Mouse (Mus musculus) spleen, adult 2 months (tissue): ENCODE measurements around the gene Cdh23. TPM values are rescaled to one million over a fixed set of nuclear protein-coding genes. Genes with fewer than 3 reads are reported as not detected.

Experiments used
- DNase-seq, 2 experiments: peaks; one replicate each; pipeline versions ENCODE4 v3.0.0 to v3.0.0-alpha.2; 2012 to 2021; ENCODE audit warnings: low spot score in 2 of 2, low read depth in 1 of 2
- H3K27ac ChIP-seq: fragments of 200-500 bp; 2 replicates; pipeline ENCODE4 v1.5.1; 2012; ENCODE audit warnings: low read length, inconsistent platforms; ENCODE audit not compliant: insufficient read depth
- H3K27me3 ChIP-seq: fragments of 200-500 bp; 2 replicates; pipeline ENCODE4 v1.6.1; 2012; ENCODE audit warnings: mild to moderate bottlenecking, moderate library complexity, low read length, inconsistent platforms; ENCODE audit not compliant: control insufficient read depth, insufficient read depth
- H3K36me3 ChIP-seq: fragments of 200-500 bp; 2 replicates; pipeline ENCODE4 v1.6.1; 2012; ENCODE audit warnings: mild to moderate bottlenecking, low read length, inconsistent platforms; ENCODE audit not compliant: control insufficient read depth, insufficient read depth
- H3K4me1 ChIP-seq: fragments of 200-500 bp; 2 replicates; pipeline ENCODE4 v1.6.1; 2011; ENCODE audit warnings: inconsistent platforms; ENCODE audit not compliant: control insufficient read depth, insufficient read depth, insufficient read length
- H3K4me3 ChIP-seq: fragments of 200-500 bp; 2 replicates; pipeline ENCODE4 v1.5.1; 2011; ENCODE audit warnings: mild to moderate bottlenecking, inconsistent platforms; ENCODE audit not compliant: insufficient read depth, insufficient read length; ENCODE audit errors: extremely low read depth
- CTCF ChIP-seq: fragments of 200-500 bp; IDR thresholded peaks from 2 replicates; pipeline ENCODE4 v1.5.1; 2011; ENCODE audit warnings: mild to moderate bottlenecking, inconsistent platforms; ENCODE audit not compliant: insufficient read depth, insufficient read length, insufficient replicate concordance; ENCODE audit errors: extremely low read depth
- POLR2A ChIP-seq: fragments of 200-500 bp; IDR thresholded peaks from 2 replicates; pipeline ENCODE4 v1.6.1; 2011; ENCODE audit warnings: low read depth, low read length, inconsistent platforms
- WGBS: fragments of 180-500 bp; shearing (Covaris S2); methylation state at CpG from one replicate; pipeline ENCODE4 v1.1.7; 2018; 5-methylcytosine and 5-hydroxymethylcytosine counted together
- polyA plus RNA-seq: library from polyadenylated mRNA; depleted of rRNA; stranded (reverse); fragments of >200 nt; gene quantifications from 2 replicates; pipeline ENCODE4 v1.2.3, GENCODE M21; 2012

Cdh23 gene
- polyA plus RNA-seq, 1 experiment = 2.7 TPM

DNA sequence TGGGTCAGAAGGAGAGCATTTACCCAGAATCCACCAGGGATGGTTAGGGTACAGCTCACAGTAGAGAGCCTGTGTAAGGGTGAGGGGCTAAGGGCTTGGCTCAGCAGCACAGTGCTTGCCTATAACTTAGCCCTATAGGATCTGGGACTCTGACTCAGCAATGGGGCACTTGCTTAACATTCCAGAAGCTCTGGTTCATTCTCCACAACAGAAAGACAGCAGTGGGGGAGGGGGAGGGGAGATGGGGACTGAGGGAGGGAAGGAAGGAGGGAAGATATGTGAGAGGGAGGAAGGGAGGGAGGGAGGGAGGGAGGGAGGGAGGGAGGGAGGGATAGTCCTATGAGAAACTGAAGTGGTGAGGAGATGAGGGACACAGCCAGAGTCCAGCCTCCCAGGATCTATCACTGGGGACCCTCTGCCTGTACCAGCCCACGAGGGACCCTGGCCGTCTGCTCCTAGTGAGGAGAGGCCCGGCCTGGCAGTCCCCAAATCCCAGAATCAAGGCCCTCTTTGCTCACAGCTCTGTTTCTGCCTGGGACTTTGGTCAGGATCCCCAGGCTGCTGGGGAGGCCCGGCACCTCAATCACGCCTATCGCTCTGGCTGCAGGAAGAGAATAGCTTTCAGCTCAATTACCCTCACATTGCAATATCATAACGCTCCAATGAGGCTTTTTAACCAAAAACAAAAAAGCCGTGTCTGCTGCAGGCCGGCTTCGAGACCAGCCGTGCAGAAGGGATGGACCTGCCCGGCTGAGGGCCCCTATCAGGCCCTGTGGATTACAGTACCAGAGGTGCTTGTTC, 117.4 kb downstream of the Cdh23 start:
- TF ChIP-seq POLR2A (no peak), CTCF (no peak)
- Histone ChIP-seq H3K36me3 (no peaks in the 10 kb centered on the region), H3K4me3 (no peak overlapping the region), H3K27ac (no peak overlapping the region), H3K27me3 (no peaks in the 10 kb centered on the region), H3K4me1 (no peaks in the 10 kb centered on the region)
- 93% methylated on average over 12 of the region's 12 CpGs for WGBS
- DNase-seq = no peak

DNA sequence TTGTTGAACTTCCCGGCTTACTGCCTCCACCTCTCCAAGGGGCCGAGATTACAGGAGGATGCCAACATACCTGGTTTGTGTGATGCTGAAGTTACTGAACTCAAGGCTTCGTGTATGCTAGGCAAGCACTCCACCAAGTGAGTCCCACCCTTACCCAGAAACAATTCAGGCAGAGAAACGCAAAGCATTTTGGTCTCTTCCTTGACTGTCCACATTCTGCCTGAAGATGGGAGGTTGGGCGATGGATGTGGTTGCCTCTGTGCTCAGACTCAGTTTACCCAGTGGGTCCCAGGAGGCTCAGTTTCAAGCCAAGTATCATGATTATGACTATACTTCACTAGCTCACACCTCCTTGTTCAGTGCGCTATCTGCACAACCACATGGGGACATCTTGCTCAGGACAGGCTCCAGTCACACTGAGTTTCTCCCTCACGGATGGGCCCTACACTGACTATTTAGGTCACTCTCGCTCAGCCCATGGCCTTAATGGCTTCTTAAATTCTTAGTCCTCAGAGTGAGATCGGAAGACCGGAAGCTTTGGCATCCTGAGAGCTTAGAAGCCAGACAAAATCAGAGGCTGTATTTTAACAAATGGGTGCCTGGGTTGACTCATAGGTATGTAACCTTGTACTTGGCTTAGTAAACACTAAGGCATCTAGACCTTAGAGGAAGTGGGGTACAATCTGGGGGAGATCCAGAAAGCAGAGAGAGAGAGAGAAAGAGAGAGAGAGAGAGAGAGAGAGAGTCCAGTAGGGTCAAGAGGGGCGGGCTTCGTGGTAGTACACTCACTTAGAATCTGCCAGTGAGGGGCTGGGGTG, 118.2 kb downstream of the Cdh23 start:
- no peaks in the 10 kb centered on the region for H3K36me3 ChIP-seq
- no peak for DNase-seq
- peak overlapping the region; percentile 17; the same call in 1 of the 2 replicates for H3K27ac ChIP-seq
- H3K27me3 ChIP-seq = no peaks in the 10 kb centered on the region
- no peak for TF ChIP-seq POLR2A
- no peak for TF ChIP-seq CTCF
- WGBS = 83% methylated on average over 12 of the region's 12 CpGs
- no peaks in the 10 kb centered on the region for H3K4me1 ChIP-seq
- H3K4me3 ChIP-seq = no peak overlapping the region

DNA sequence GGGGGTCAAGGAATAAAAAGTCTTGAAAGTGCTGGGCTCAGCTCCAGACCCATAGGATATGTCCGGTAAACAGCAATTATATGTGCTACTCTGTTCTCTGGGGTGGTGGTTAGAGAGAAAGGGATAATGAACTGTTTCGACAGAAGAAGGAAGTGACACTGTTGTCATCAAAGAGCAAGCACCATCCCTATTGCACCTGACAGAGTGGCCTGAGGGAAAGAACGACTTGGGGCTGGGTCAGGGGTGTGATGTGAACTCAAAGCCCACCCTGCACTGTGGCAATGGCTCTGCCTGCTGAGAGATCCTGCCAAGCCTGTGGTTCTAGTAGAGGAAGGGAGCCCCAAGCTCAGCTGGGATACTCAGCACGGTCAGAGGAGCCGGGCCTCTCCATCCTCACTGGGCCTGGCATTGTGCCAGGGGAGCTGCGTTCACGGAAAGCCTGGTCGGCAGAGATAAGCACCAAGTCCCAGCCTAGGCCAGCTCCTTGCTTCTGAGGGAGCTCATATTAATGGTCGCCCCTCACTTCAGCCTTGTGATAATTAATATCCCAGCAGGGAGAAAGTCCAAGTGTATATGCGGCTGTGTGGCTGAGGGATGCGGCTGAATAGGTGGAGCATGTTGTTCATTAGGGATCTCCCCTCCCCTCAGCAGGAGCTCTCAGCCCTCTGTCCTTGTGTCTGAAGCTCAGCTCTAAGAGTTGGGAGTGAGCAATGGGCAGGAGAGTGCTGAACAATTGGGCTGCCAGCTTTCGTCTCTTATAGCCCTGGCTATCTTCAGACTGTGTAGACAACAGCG, 119.0 kb downstream of the Cdh23 start:
- Histone ChIP-seq H3K27ac (peak overlapping the region; percentile 17; the same call in 1 of the 2 replicates), H3K4me1 (no peaks in the 10 kb centered on the region), H3K36me3 (no peaks in the 10 kb centered on the region), H3K4me3 (no peak overlapping the region), H3K27me3 (no peaks in the 10 kb centered on the region)
- no peak for DNase-seq
- TF ChIP-seq POLR2A = no peak
- no peak for TF ChIP-seq CTCF
- 33% methylated on average over 13 of the region's 13 CpGs for WGBS

DNA sequence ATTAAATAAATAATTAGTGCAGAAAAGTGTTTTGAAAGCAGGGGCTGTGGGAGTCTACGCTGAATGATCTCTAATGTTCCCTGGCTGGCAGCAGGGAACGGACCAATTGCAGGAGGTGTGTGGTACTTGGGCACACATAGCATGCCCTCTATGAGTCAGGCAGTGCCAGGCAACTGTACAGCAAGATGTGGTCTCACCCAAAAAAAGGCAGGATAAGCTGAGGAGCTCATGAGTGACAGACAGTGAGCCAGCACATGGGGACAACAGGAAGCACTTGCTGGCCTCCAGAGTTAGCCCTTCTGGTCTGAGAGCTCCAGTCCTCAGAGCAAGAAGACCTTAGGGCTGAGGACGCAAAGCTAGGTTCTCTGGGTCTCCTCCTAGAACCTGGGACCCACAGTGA, 121.4 kb downstream of the Cdh23 start:
- no peak overlapping the region for H3K4me3 ChIP-seq
- no peak for TF ChIP-seq CTCF
- TF ChIP-seq POLR2A = no peak
- no peaks in the 10 kb centered on the region for H3K4me1 ChIP-seq
- H3K27me3 ChIP-seq = no peaks in the 10 kb centered on the region
- H3K36me3 ChIP-seq = no peaks in the 10 kb centered on the region
- H3K27ac ChIP-seq = no peak overlapping the region
- whole genome bisulfite sequencing = 89% methylated on average over 3 of the region's 3 CpGs
- DNase-seq = no peak

DNA sequence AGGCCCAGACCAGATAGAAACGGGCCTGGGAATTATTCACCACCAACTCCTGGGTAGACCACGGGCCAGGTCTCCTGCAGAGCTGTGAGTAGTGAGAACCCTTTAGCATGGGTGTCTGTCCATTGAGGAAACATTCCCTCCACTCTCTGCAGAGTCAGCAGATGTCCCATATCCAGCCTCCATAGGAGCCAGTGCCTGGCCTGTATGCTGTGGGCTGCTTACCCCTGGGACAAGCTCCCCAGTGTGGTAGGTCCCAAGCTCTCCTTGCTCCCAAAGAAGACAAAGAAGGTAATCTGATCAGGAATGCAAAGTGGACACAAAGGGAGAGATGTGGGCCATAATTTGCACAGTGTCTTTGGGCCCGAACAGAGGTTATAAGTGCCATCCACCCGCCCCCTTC, 124.8 kb downstream of the Cdh23 start:
- H3K4me3 ChIP-seq = no peak overlapping the region
- DNase-seq = no peak
- 87% methylated on average over 4 of the region's 4 CpGs for WGBS
- H3K36me3 ChIP-seq = no peaks in the 10 kb centered on the region
- H3K27me3 ChIP-seq = no peaks in the 10 kb centered on the region
- peaks cover 3% of the 10 kb centered on the region; the same call in 1 of the 2 replicates for H3K4me1 ChIP-seq
- H3K27ac ChIP-seq = no peak overlapping the region
- no peak for TF ChIP-seq CTCF
- TF ChIP-seq POLR2A = no peak

DNA sequence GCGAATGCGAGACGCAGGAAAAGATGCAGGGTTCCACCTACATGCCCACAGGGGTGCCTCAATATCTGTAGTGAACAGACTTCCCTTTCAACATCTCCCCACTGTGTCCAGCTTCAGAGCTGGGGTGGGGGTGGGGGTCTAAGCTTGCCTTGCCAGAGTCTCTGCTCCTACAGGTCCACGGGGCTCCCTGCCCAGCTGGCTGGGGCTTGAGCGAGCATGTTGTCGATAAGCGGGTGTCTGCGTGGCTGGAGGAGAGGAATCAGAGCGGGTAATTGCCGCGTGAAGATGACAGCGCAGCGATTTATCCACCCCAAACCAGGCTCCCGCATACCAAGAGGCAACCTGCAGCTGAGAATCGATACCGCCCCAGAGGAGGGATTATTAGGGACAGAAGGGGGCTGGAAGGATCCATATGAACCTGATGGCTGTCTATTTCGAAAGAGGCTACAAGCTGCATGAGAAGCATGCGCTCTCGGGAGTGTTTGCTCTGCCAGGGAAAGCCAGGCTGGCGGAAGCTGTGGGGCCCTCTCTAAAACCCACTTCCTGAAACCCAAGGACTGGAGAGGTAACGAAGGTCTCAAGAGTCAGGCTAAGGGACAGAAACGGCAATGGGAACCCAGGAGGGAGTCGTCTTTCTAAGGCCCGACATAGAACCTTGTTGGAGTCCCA, 129.8 kb downstream of the Cdh23 start:
- WGBS = 8% methylated on average over 24 of the region's 24 CpGs
- no peak overlapping the region for H3K27ac ChIP-seq

More for the DNA sequence above, 129.8 kb downstream of the Cdh23 start:
- 0 out of 2 replicates have a peak, but pooled peaks cover 2% of the 10 kb centered on the region for H3K27me3 ChIP-seq
- H3K4me1 ChIP-seq = peaks cover 4% of the 10 kb centered on the region; the same call in 1 of the 2 replicates
- no peak for DNase-seq
- H3K4me3 ChIP-seq = peak overlapping the region; percentile 56
- TF ChIP-seq POLR2A (no peak), CTCF (no peak)
- H3K36me3 ChIP-seq = no peaks in the 10 kb centered on the region
